Mouse (Mus musculus): ENCODE measurements at regions not wholly inside any gene's neighbourhood (a gene's known extent, or its start where the extent isn't known, plus 50 kb on each side); places are given as distances from the start of the nearest gene placed in this dataset.

GRCm38 (mm10) chr15:85662271-85662670, 72.5 kb upstream of the Ppara start:
- Histone ChIP-seq H3K9ac (no peak overlapping the region), H3K27ac (no peak overlapping the region), H3K27me3 (peaks cover 87% of the 10 kb centered on the region), H3K4me3 (no peak overlapping the region), H3K4me1 (peaks cover 17% of the 10 kb centered on the region), H3K9me3 (replicated peaks) (no peaks in the 10 kb centered on the region), H3K36me3 (ENCODE audit: poor library complexity, severe bottlenecking) (no peaks in the 10 kb centered on the region), H3K4me2 (no peak overlapping the region)
- 86% methylated on average over 8 of the region's 8 CpGs for WGBS
- ATAC-seq, result no peak

GRCm38 (mm10) chr15:85662673-85663072, 72.1 kb upstream of the Ppara start:
- Histone ChIP-seq H3K9ac (no peak overlapping the region), H3K27ac (no peak overlapping the region), H3K4me2 (no peak overlapping the region), H3K4me3 (no peak overlapping the region), H3K36me3 (ENCODE audit: poor library complexity, severe bottlenecking) (no peaks in the 10 kb centered on the region), H3K4me1 (peaks cover 19% of the 10 kb centered on the region), H3K9me3 (replicated peaks) (no peaks in the 10 kb centered on the region), H3K27me3 (peaks cover 86% of the 10 kb centered on the region)
- no peak for ATAC-seq
- WGBS, result 96% methylated on average over 4 of the region's 4 CpGs

- Histone ChIP-seq H3K4me1 (peaks cover 29% of the 10 kb centered on the region), H3K27ac (no peak overlapping the region), H3K36me3 (ENCODE audit: poor library complexity, severe bottlenecking) (no peaks in the 10 kb centered on the region), H3K27me3 (peaks cover 78% of the 10 kb centered on the region), H3K9me3 (replicated peaks) (no peaks in the 10 kb centered on the region), H3K4me3 (no peak overlapping the region), H3K9ac (no peak overlapping the region), H3K4me2 (no peak overlapping the region)
- ATAC-seq, result no peak
- 88% methylated on average over 17 of the region's 17 CpGs for WGBS
Measured at GRCm38 (mm10) chr15:85663757-85664431, 70.9 kb upstream of the Ppara start.

GRCm38 (mm10) chr15:85664432-85664828, 70.4 kb upstream of the Ppara start:
- no peak for ATAC-seq
- Histone ChIP-seq H3K4me2 (no peak overlapping the region), H3K27ac (no peak overlapping the region), H3K4me3 (no peak overlapping the region), H3K36me3 (ENCODE audit: poor library complexity, severe bottlenecking) (no peaks in the 10 kb centered on the region), H3K4me1 (peaks cover 34% of the 10 kb centered on the region), H3K9ac (no peak overlapping the region), H3K27me3 (peaks cover 77% of the 10 kb centered on the region), H3K9me3 (replicated peaks) (no peaks in the 10 kb centered on the region)
- WGBS, result 76% methylated on average over 10 of the region's 10 CpGs

- WGBS, result 77% methylated on average over 12 of the region's 12 CpGs
- Histone ChIP-seq H3K4me3 (no peak overlapping the region), H3K27me3 (peaks cover 70% of the 10 kb centered on the region), H3K4me2 (no peak overlapping the region), H3K27ac (no peak overlapping the region), H3K4me1 (peaks cover 42% of the 10 kb centered on the region), H3K36me3 (ENCODE audit: poor library complexity, severe bottlenecking) (no peaks in the 10 kb centered on the region), H3K9me3 (replicated peaks) (no peaks in the 10 kb centered on the region), H3K9ac (no peak overlapping the region)
- ATAC-seq, result no peak
Measured at GRCm38 (mm10) chr15:85665181-85665821, 69.5 kb upstream of the Ppara start.

- H3K27ac ChIP-seq, result peak overlapping the region; percentile 8; the same call in 1 of the 2 replicates
- 55% methylated on average over 9 of the region's 9 CpGs for WGBS
- peak overlapping the region; percentile 28 for H3K4me2 ChIP-seq
- H3K4me1 ChIP-seq, result peaks cover 35% of the 10 kb centered on the region
- no peak for ATAC-seq
- H3K36me3 ChIP-seq (ENCODE audit: poor library complexity, severe bottlenecking), result no peaks in the 10 kb centered on the region
- H3K4me3 ChIP-seq, result no peak overlapping the region
- peaks cover 58% of the 10 kb centered on the region for H3K27me3 ChIP-seq
- H3K9me3 ChIP-seq (replicated peaks), result no peaks in the 10 kb centered on the region
- H3K9ac ChIP-seq, result peak overlapping the region; percentile 43; the same call in 1 of the 2 replicates
Measured at GRCm38 (mm10) chr15:85666496-85666895, 68.3 kb upstream of the Ppara start.

- peak overlapping the region; percentile 9; the same call in 1 of the 2 replicates for H3K4me3 ChIP-seq
Measured at GRCm38 (mm10) chr15:85667381-85667791, 67.4 kb upstream of the Ppara start.

GRCm38 (mm10) chr15:85667906-85668590, 66.7 kb upstream of the Ppara start:
- no peak overlapping the region for H3K4me3 ChIP-seq
- peaks cover 41% of the 10 kb centered on the region for H3K4me1 ChIP-seq
- peak overlapping the region; percentile 59 for H3K27ac ChIP-seq
- no peaks in the 10 kb centered on the region for H3K36me3 ChIP-seq (ENCODE audit: poor library complexity, severe bottlenecking)
- H3K9ac ChIP-seq, result peak overlapping the region; percentile 47
- peaks cover 42% of the 10 kb centered on the region for H3K27me3 ChIP-seq
- H3K9me3 ChIP-seq (replicated peaks), result no peaks in the 10 kb centered on the region
- H3K4me2 ChIP-seq, result peak overlapping the region; percentile 45
- no peak for ATAC-seq
- WGBS, result 84% methylated on average over 7 of the region's 7 CpGs

More at GRCm38 (mm10) chr15:85667381-85667791, 67.4 kb upstream of the Ppara start:
- Histone ChIP-seq H3K4me1 (peaks cover 35% of the 10 kb centered on the region), H3K4me2 (peak overlapping the region; percentile 45), H3K27ac (peak overlapping the region; percentile 59), H3K9me3 (replicated peaks) (no peaks in the 10 kb centered on the region), H3K36me3 (ENCODE audit: poor library complexity, severe bottlenecking) (no peaks in the 10 kb centered on the region), H3K9ac (peak overlapping the region; percentile 47), H3K27me3 (peaks cover 49% of the 10 kb centered on the region)
- WGBS, result 27% methylated on average over 12 of the region's 12 CpGs
- ATAC-seq, result no peak

GRCm38 (mm10) chr15:85668871-85669651, 65.7 kb upstream of the Ppara start:
- Histone ChIP-seq H3K27ac (peak overlapping the region; percentile 99), H3K4me1 (peaks cover 50% of the 10 kb centered on the region), H3K4me3 (peak overlapping the region; percentile 98; the same call in 1 of the 2 replicates), H3K9ac (0 out of 2 replicates have a peak overlapping the region, but pooled peaks have one; percentile 21), H3K36me3 (ENCODE audit: poor library complexity, severe bottlenecking) (peaks cover 2% of the 10 kb centered on the region), H3K4me2 (peak overlapping the region; percentile 71), H3K9me3 (replicated peaks) (no peaks in the 10 kb centered on the region), H3K27me3 (peaks cover 38% of the 10 kb centered on the region)
- no peak for ATAC-seq
- 65% methylated on average over 9 of the region's 9 CpGs for WGBS

- peaks cover 9% of the 10 kb centered on the region for H3K36me3 ChIP-seq (ENCODE audit: poor library complexity, severe bottlenecking)
- H3K9ac ChIP-seq, result peak overlapping the region; percentile 100
- no peaks in the 10 kb centered on the region for H3K9me3 ChIP-seq (replicated peaks)
- ATAC-seq, result peak; percentile 44
- peaks cover 38% of the 10 kb centered on the region for H3K27me3 ChIP-seq
- WGBS, result 19% methylated on average over 15 of the region's 15 CpGs
- H3K4me3 ChIP-seq, result peak overlapping the region; percentile 98
- peaks cover 56% of the 10 kb centered on the region for H3K4me1 ChIP-seq
- peak overlapping the region; percentile 99 for H3K27ac ChIP-seq
- peak overlapping the region; percentile 71 for H3K4me2 ChIP-seq
Measured at GRCm38 (mm10) chr15:85669652-85670175, 65.1 kb upstream of the Ppara start.

- Histone ChIP-seq H3K9ac (peak overlapping the region; percentile 100), H3K27me3 (peaks cover 35% of the 10 kb centered on the region)
Measured at GRCm38 (mm10) chr15:85670176-85670788, 64.5 kb upstream of the Ppara start.

More at GRCm38 (mm10) chr15:85670176-85670788, 64.5 kb upstream of the Ppara start:
- Histone ChIP-seq H3K36me3 (ENCODE audit: poor library complexity, severe bottlenecking) (peaks cover 12% of the 10 kb centered on the region), H3K9me3 (replicated peaks) (no peaks in the 10 kb centered on the region), H3K4me3 (peak overlapping the region; percentile 98), H3K4me1 (peaks cover 62% of the 10 kb centered on the region), H3K27ac (peak overlapping the region; percentile 99), H3K4me2 (peak overlapping the region; percentile 71)
- 1% methylated on average over 54 of the region's 64 CpGs for WGBS
- ATAC-seq, result peak; percentile 72
